Mouse (Mus musculus) limb, embryonic 10.5 days (tissue): ENCODE results near the gene Vmn1r5. TPM values are rescaled to one million over a fixed set of nuclear protein-coding genes. Genes with fewer than 3 reads are reported as not detected.
"Not testable (repeated sequence)": the region's sequence is repeated elsewhere in the genome, so short reads cannot be mapped to it uniquely, and the experiment has no call there.

ENCODE experiments used
- DNase-seq: peaks from one replicate; pipeline ENCODE4 v3.0.0-alpha.2; 2017; ENCODE audit warnings: low spot score
- H3K27ac ChIP-seq: fragments of 300-500 bp; sonication (generic); 2 replicates; pipeline ENCODE4 v1.5.1; 2016; ENCODE audit warnings: mild to moderate bottlenecking
- H3K27me3 ChIP-seq: fragments of 300-500 bp; sonication (generic); 2 replicates; pipeline ENCODE4 v1.6.1; 2016; ENCODE audit warnings: low read depth, mild to moderate bottlenecking; ENCODE audit not compliant: poor library complexity, severe bottlenecking
- H3K36me3 ChIP-seq: fragments of 300-500 bp; sonication (generic); 2 replicates; pipeline ENCODE4 v1.6.1; 2016; ENCODE audit warnings: mild to moderate bottlenecking, moderate library complexity
- H3K4me1 ChIP-seq: fragments of 300-500 bp; sonication (generic); 2 replicates; pipeline ENCODE4 v1.6.1; 2016
- H3K4me3 ChIP-seq: fragments of 300-500 bp; sonication (generic); 2 replicates; pipeline ENCODE4 v1.5.1; 2016; ENCODE audit warnings: mild to moderate bottlenecking, moderate library complexity
- H3K9me3 ChIP-seq: fragments of 300-500 bp; sonication (generic); replicated peaks from 2 replicates; pipeline ENCODE4 v1.6.1; 2016; ENCODE audit warnings: mild to moderate bottlenecking
- WGBS: fragments of 180-500 bp; shearing (Covaris S2); methylation state at CpG from one replicate; pipeline ENCODE4 v1.1.7; 2016; 5-methylcytosine and 5-hydroxymethylcytosine counted together
- polyA plus RNA-seq: library from polyadenylated mRNA; unstranded; fragments of >200 nt; fragmentation: Nextera tagmentation; extraction: Ambion mirVana; gene quantifications from 2 replicates; pipeline ENCODE4 v1.2.1, GENCODE M21; 2016

Gene Vmn1r5
- polyA plus RNA-seq = not detected in 2 replicates

GRCm38 (mm10) chr6:56969973-56970372 lies at the start of gene Vmn1r5:
TSS of gene Vmn1r5 (plus strand) at chr6:56970273.
- Histone ChIP-seq H3K9me3 (no peaks in the 10 kb centered on the region), H3K36me3 (no peaks in the 10 kb centered on the region), H3K4me1 (no peaks in the 10 kb centered on the region), H3K27ac (no peak within 1 kb of the TSS), H3K27me3 (no peaks in the 10 kb centered on the region), H3K4me3 (no peak within 1 kb of the TSS)
- DNase-seq = no peak

- WGBS = under 1% methylated on average over 25 of the region's 25 CpGs
Measured at GRCm38 (mm10) chr6:56923331-56923725, 46.7 kb upstream of the Vmn1r5 start.

GRCm38 (mm10) chr6:56923726-56924707 lies 46.1 kb upstream of the Vmn1r5 start, which contains the start of the genes Nt5c3 and Vmn1r4:
TSS of gene Nt5c3 (minus strand) at chr6:56923932.
TSS of gene Vmn1r4 (plus strand) at chr6:56924015.
- no peaks in the 10 kb centered on the region for H3K9me3 ChIP-seq
- no peaks in the 10 kb centered on the region for H3K27me3 ChIP-seq
- DNase-seq = peak; percentile 93
- H3K36me3 ChIP-seq = no peaks in the 10 kb centered on the region
- peak within 1 kb of the TSS; percentile 89 for H3K27ac ChIP-seq
- peak within 1 kb of the TSS; percentile 71 for H3K4me3 ChIP-seq
- 4% methylated on average over 64 of the region's 64 CpGs for WGBS
- H3K4me1 ChIP-seq = peaks cover 10% of the 10 kb centered on the region; the same call in 1 of the 2 replicates

More at GRCm38 (mm10) chr6:56923331-56923725, 46.7 kb upstream of the Vmn1r5 start:
- Histone ChIP-seq H3K36me3 (no peaks in the 10 kb centered on the region), H3K27me3 (no peaks in the 10 kb centered on the region), H3K9me3 (no peaks in the 10 kb centered on the region), H3K4me3 (peak overlapping the region; percentile 71), H3K27ac (peak overlapping the region; percentile 89), H3K4me1 (peaks cover 10% of the 10 kb centered on the region; the same call in 1 of the 2 replicates)
- no peak for DNase-seq

- H3K36me3 ChIP-seq = no peaks in the 10 kb centered on the region
- H3K9me3 ChIP-seq = no peaks in the 10 kb centered on the region
- no peaks in the 10 kb centered on the region for H3K4me1 ChIP-seq
- H3K27ac ChIP-seq = no peak overlapping the region
- 73% methylated on average over 4 of the region's 4 CpGs for WGBS
- no peak for DNase-seq
- no peak overlapping the region for H3K4me3 ChIP-seq
- no peaks in the 10 kb centered on the region for H3K27me3 ChIP-seq
Measured at GRCm38 (mm10) chr6:56931648-56932415, 38.2 kb upstream of the Vmn1r5 start.

- Histone ChIP-seq H3K36me3 (no peaks in the 10 kb centered on the region), H3K4me1 (no peaks in the 10 kb centered on the region), H3K27ac (no peak overlapping the region), H3K4me3 (no peak overlapping the region), H3K27me3 (no peaks in the 10 kb centered on the region), H3K9me3 (no peaks in the 10 kb centered on the region)
- no peak for DNase-seq
- WGBS = 77% methylated on average over 2 of the region's 2 CpGs
Measured at GRCm38 (mm10) chr6:56932464-56932863, 37.6 kb upstream of the Vmn1r5 start.

GRCm38 (mm10) chr6:56934366-56934765 lies 35.7 kb upstream of the Vmn1r5 start:
- 88% methylated on average over 4 of the region's 4 CpGs for WGBS
- H3K36me3 ChIP-seq = no peaks in the 10 kb centered on the region
- no peaks in the 10 kb centered on the region for H3K27me3 ChIP-seq
- no peak overlapping the region for H3K4me3 ChIP-seq
- H3K4me1 ChIP-seq = no peaks in the 10 kb centered on the region
- H3K9me3 ChIP-seq = no peaks in the 10 kb centered on the region
- no peak for DNase-seq
- no peak overlapping the region for H3K27ac ChIP-seq

GRCm38 (mm10) chr6:56956436-56956835 lies 13.6 kb upstream of the Vmn1r5 start:
- Histone ChIP-seq H3K9me3 (no peaks in the 10 kb centered on the region), H3K27ac (no peak overlapping the region), H3K27me3 (no peaks in the 10 kb centered on the region), H3K36me3 (no peaks in the 10 kb centered on the region), H3K4me1 (no peaks in the 10 kb centered on the region), H3K4me3 (no peak overlapping the region)
- no peak for DNase-seq
- 86% methylated on average over 5 of the region's 5 CpGs for WGBS

- 85% methylated on average over 2 of the region's 2 CpGs for WGBS
- no peak for DNase-seq
- H3K27ac ChIP-seq = no peak within 1 kb of the TSS
Measured at GRCm38 (mm10) chr6:56996943-56997342, 26.9 kb downstream of the Vmn1r5 start, which contains the start of gene Vmn1r6. TSS of gene Vmn1r6 (plus strand) at chr6:56997243.

GRCm38 (mm10) chr6:57025224-57025623 lies 55.2 kb downstream of the Vmn1r5 start, which contains the start of gene Vmn1r7:
TSS of gene Vmn1r7 (minus strand) at chr6:57025324.
- not testable (repeated sequence) for H3K27me3 ChIP-seq, H3K4me3 ChIP-seq, H3K4me1 ChIP-seq, H3K36me3 ChIP-seq, H3K9me3 ChIP-seq, H3K27ac ChIP-seq, DNase-seq
- 87% methylated on average over 2 of the region's 2 CpGs for WGBS

More at GRCm38 (mm10) chr6:56996943-56997342, 26.9 kb downstream of the Vmn1r5 start, which contains the start of gene Vmn1r6:
- no peaks in the 10 kb centered on the region for H3K27me3 ChIP-seq
- H3K4me3 ChIP-seq = no peak within 1 kb of the TSS
- H3K4me1 ChIP-seq = no peaks in the 10 kb centered on the region
- H3K9me3 ChIP-seq = no peaks in the 10 kb centered on the region
- no peaks in the 10 kb centered on the region for H3K36me3 ChIP-seq

- Histone ChIP-seq H3K9me3 (no peaks in the 10 kb centered on the region), H3K4me3 (no peak within 1 kb of the TSS), H3K4me1 (no peaks in the 10 kb centered on the region), H3K27ac (no peak within 1 kb of the TSS), H3K36me3 (no peaks in the 10 kb centered on the region), H3K27me3 (no peaks in the 10 kb centered on the region)
- no peak for DNase-seq
Measured at GRCm38 (mm10) chr6:57031984-57032383, 61.9 kb downstream of the Vmn1r5 start, which contains the start of gene Vmn1r8. TSS of gene Vmn1r8 (plus strand) at chr6:57032284.

GRCm38 (mm10) chr6:57034674-57035073 lies 64.6 kb downstream of the Vmn1r5 start:
- 88% methylated on average over 2 of the region's 2 CpGs for WGBS
- H3K4me3 ChIP-seq = no peak overlapping the region
- H3K4me1 ChIP-seq = no peaks in the 10 kb centered on the region
- no peaks in the 10 kb centered on the region for H3K9me3 ChIP-seq
- H3K36me3 ChIP-seq = no peaks in the 10 kb centered on the region
- DNase-seq = no peak
- no peaks in the 10 kb centered on the region for H3K27me3 ChIP-seq
- no peak overlapping the region for H3K27ac ChIP-seq
